Mouse (Mus musculus) liver, postnatal 0 days (tissue): ENCODE measurements around the gene Gm20390. TPM values are rescaled to one million over a fixed set of nuclear protein-coding genes. Genes with fewer than 3 reads are reported as not detected.

Experiments
- ATAC-seq: fragments of 200-750 bp; cut with Nextera tagmentation; 2 replicates; pipeline ENCODE4 v1.8.0; 2017; ENCODE audit warnings: mild to moderate bottlenecking, moderate library complexity
- DNase-seq: peaks from one replicate; pipeline ENCODE4 v3.0.0-alpha.2; 2016
- H3K27ac ChIP-seq: fragments of 300-500 bp; sonication (generic); 2 replicates; pipeline ENCODE4 v1.5.1; 2014; ENCODE audit warnings: antibody characterized with exemption, moderate library complexity, mild to moderate bottlenecking, low read depth
- H3K27me3 ChIP-seq: fragments of 300-500 bp; sonication (generic); 2 replicates; pipeline ENCODE4 v1.6.1; 2014; ENCODE audit warnings: low read length, control low read depth, mixed read lengths; ENCODE audit not compliant: insufficient read depth
- H3K36me3 ChIP-seq: fragments of 300-500 bp; sonication (generic); replicated peaks from 2 replicates; pipeline ENCODE4 v1.6.1; 2014; ENCODE audit warnings: mild to moderate bottlenecking, control low read depth, low read length, moderate library complexity, mixed read lengths; ENCODE audit not compliant: insufficient read depth
- H3K4me1 ChIP-seq: fragments of 300-500 bp; sonication (generic); 2 replicates; pipeline ENCODE4 v1.6.1; 2014; ENCODE audit warnings: antibody characterized with exemption, mild to moderate bottlenecking, control low read depth; ENCODE audit not compliant: insufficient read depth
- H3K4me2 ChIP-seq: fragments of 300-500 bp; sonication (generic); 2 replicates; pipeline ENCODE4 v1.6.1; 2014; ENCODE audit warnings: low read depth, mild to moderate bottlenecking, low read length, moderate library complexity, mixed read lengths
- H3K4me3 ChIP-seq: fragments of 300-500 bp; sonication (generic); 2 replicates; pipeline ENCODE4 v1.5.1; 2014; ENCODE audit warnings: low read depth, low read length
- H3K9ac ChIP-seq: fragments of 300-500 bp; sonication (generic); replicated peaks from 2 replicates; pipeline ENCODE4 v1.6.1; 2014; ENCODE audit warnings: mild to moderate bottlenecking, moderate library complexity
- H3K9me3 ChIP-seq: fragments of 300-500 bp; sonication (generic); 2 replicates; pipeline ENCODE4 v1.6.1; 2016; ENCODE audit warnings: mild to moderate bottlenecking, control low read depth, low read length, mixed read lengths
- CTCF ChIP-seq: sonication (generic); IDR thresholded peaks from 2 replicates; pipeline ENCODE4 v1.5.1; 2016; ENCODE audit warnings: antibody characterized with exemption, low read depth
- EP300 ChIP-seq: IDR thresholded peaks from 2 replicates; pipeline ENCODE4 v1.6.1; 2016; ENCODE audit warnings: antibody characterized with exemption, low read depth, mild to moderate bottlenecking
- WGBS: fragments of 180-500 bp; shearing (Covaris S2); extraction: QIAGEN DNeasy Blood & Tissue Kit; methylation state at CpG from one replicate; pipeline ENCODE4 v1.1.7; 2014; ENCODE audit not compliant: insufficient replicate concordance; 5-methylcytosine and 5-hydroxymethylcytosine counted together
- polyA plus RNA-seq: library from polyadenylated mRNA; unstranded; fragments of >200 nt; fragmentation: Nextera tagmentation; extraction: Ambion mirVana; gene quantifications from 2 replicates; pipeline ENCODE4 v1.2.1, GENCODE M21; 2015

The Gm20390 gene
- polyA plus RNA-seq, 1 experiment from 2014 or later = 158 TPM

GRCm38 (mm10) chr11:93969171-93969570 is 1.1 kb upstream of the Gm20390 start:
- Histone ChIP-seq H3K4me1 (peaks cover 6% of the 10 kb centered on the region), H3K9ac (no peak overlapping the region), H3K9me3 (no peaks in the 10 kb centered on the region), H3K36me3 (peaks cover 11% of the 10 kb centered on the region), H3K27ac (no peak overlapping the region), H3K4me2 (no peak overlapping the region; the same call in 1 of the 2 replicates), H3K27me3 (no peaks in the 10 kb centered on the region), H3K4me3 (peak overlapping the region; percentile 65; the same call in 1 of the 2 replicates)
- TF ChIP-seq EP300 = no peak
- no peak for TF ChIP-seq CTCF
- no peak for ATAC-seq
- DNase-seq = no peak
- WGBS = 89% methylated on average over 6 of the region's 6 CpGs

GRCm38 (mm10) chr11:93968848-93969128 is 695 bp upstream of the Gm20390 start:
- H3K27ac ChIP-seq = no peak overlapping the region
- DNase-seq (no peak), ATAC-seq (no peak)
- TF ChIP-seq CTCF = no peak
- TF ChIP-seq EP300 = no peak
- no peaks in the 10 kb centered on the region for H3K27me3 ChIP-seq
- 0 out of 2 replicates have a peak overlapping the region, but pooled peaks have one; percentile 5 for H3K9ac ChIP-seq
- H3K4me1 ChIP-seq = peaks cover 6% of the 10 kb centered on the region
- H3K4me3 ChIP-seq = peak overlapping the region; percentile 65
- H3K4me2 ChIP-seq = peak overlapping the region; percentile 81
- H3K9me3 ChIP-seq = no peaks in the 10 kb centered on the region
- H3K36me3 ChIP-seq = peaks cover 15% of the 10 kb centered on the region
- WGBS = 42% methylated on average over 6 of the region's 6 CpGs

GRCm38 (mm10) chr11:93967381-93967780 is 712 bp downstream of the Gm20390 start:
- no peak for DNase-seq
- H3K27ac ChIP-seq = peak overlapping the region; percentile 63
- TF ChIP-seq CTCF (no peak), EP300 (no peak)

GRCm38 (mm10) chr11:93965391-93965790 is 2.7 kb downstream of the Gm20390 start:
- H3K27ac ChIP-seq = no peak overlapping the region
- peaks cover 6% of the 10 kb centered on the region for H3K4me1 ChIP-seq
- H3K36me3 ChIP-seq = peaks cover 27% of the 10 kb centered on the region
- no peak for DNase-seq
- no peak for ATAC-seq
- no peaks in the 10 kb centered on the region for H3K9me3 ChIP-seq
- TF ChIP-seq EP300 (no peak), CTCF (no peak)
- WGBS = 84% methylated on average over 6 of the region's 6 CpGs
- H3K9ac ChIP-seq = no peak overlapping the region
- H3K4me3 ChIP-seq = no peak overlapping the region
- no peaks in the 10 kb centered on the region for H3K27me3 ChIP-seq
- no peak overlapping the region for H3K4me2 ChIP-seq

More at GRCm38 (mm10) chr11:93967381-93967780, 712 bp downstream of the Gm20390 start:
- Histone ChIP-seq H3K36me3 (peaks cover 24% of the 10 kb centered on the region), H3K27me3 (no peaks in the 10 kb centered on the region), H3K4me2 (peak overlapping the region; percentile 81), H3K4me3 (peak overlapping the region; percentile 65), H3K4me1 (peaks cover 6% of the 10 kb centered on the region), H3K9me3 (no peaks in the 10 kb centered on the region), H3K9ac (peak overlapping the region; percentile 74)
- no peak for ATAC-seq
- WGBS = under 1% methylated on average over 11 of the region's 11 CpGs

- Histone ChIP-seq H3K9me3 (no peaks in the 10 kb centered on the region), H3K4me3 (no peak overlapping the region), H3K36me3 (peaks cover 45% of the 10 kb centered on the region), H3K27me3 (no peaks in the 10 kb centered on the region), H3K4me1 (peaks cover 6% of the 10 kb centered on the region), H3K9ac (no peak overlapping the region), H3K4me2 (no peak overlapping the region), H3K27ac (no peak overlapping the region)
- DNase-seq (no peak), ATAC-seq (no peak)
- 82% methylated on average over 4 of the region's 4 CpGs for WGBS
- TF ChIP-seq CTCF (no peak), EP300 (no peak)
These were observed 5.1 kb downstream of the Gm20390 start for GRCm38 (mm10) chr11:93963013-93963412.

GRCm38 (mm10) chr11:93961482-93961881 is 6.6 kb downstream of the Gm20390 start:
- ATAC-seq (no peak), DNase-seq (no peak)
- no peaks in the 10 kb centered on the region for H3K9me3 ChIP-seq
- no peak overlapping the region for H3K4me3 ChIP-seq
- no peak overlapping the region for H3K4me2 ChIP-seq
- peaks cover 46% of the 10 kb centered on the region for H3K36me3 ChIP-seq
- TF ChIP-seq EP300 = no peak
- TF ChIP-seq CTCF = no peak
- 91% methylated on average over 6 of the region's 6 CpGs for WGBS
- peaks cover 2% of the 10 kb centered on the region; the same call in 1 of the 2 replicates for H3K4me1 ChIP-seq
- no peak overlapping the region for H3K27ac ChIP-seq
- H3K9ac ChIP-seq = no peak overlapping the region
- H3K27me3 ChIP-seq = no peaks in the 10 kb centered on the region

- no peak overlapping the region for H3K9ac ChIP-seq
- no peak overlapping the region for H3K4me2 ChIP-seq
- peaks cover 26% of the 10 kb centered on the region for H3K4me1 ChIP-seq
- no peak overlapping the region for H3K4me3 ChIP-seq
- no peak overlapping the region for H3K27ac ChIP-seq
- peaks cover 23% of the 10 kb centered on the region for H3K36me3 ChIP-seq
- no peaks in the 10 kb centered on the region for H3K27me3 ChIP-seq
- DNase-seq = no peak
- no peaks in the 10 kb centered on the region for H3K9me3 ChIP-seq
- ATAC-seq = no peak
- 73% methylated on average over 4 of the region's 4 CpGs for WGBS
- no peak for TF ChIP-seq CTCF
- TF ChIP-seq EP300 = no peak
These were observed 10.3 kb downstream of the Gm20390 start for GRCm38 (mm10) chr11:93957746-93958145.
